Mouse (Mus musculus): Measurements from ENCODE around the gene Smim6.
A peak's percentile ranks its signal among the peaks of the same experiment; 100 is the strongest.

The Smim6 gene

GRCm38 (mm10) chr11:115900561-115901337 lies 11.1 kb upstream of the Smim6 start:
- DNase-seq (ENCODE audit: low spot score in 2 of 2), result no peak

DNA sequence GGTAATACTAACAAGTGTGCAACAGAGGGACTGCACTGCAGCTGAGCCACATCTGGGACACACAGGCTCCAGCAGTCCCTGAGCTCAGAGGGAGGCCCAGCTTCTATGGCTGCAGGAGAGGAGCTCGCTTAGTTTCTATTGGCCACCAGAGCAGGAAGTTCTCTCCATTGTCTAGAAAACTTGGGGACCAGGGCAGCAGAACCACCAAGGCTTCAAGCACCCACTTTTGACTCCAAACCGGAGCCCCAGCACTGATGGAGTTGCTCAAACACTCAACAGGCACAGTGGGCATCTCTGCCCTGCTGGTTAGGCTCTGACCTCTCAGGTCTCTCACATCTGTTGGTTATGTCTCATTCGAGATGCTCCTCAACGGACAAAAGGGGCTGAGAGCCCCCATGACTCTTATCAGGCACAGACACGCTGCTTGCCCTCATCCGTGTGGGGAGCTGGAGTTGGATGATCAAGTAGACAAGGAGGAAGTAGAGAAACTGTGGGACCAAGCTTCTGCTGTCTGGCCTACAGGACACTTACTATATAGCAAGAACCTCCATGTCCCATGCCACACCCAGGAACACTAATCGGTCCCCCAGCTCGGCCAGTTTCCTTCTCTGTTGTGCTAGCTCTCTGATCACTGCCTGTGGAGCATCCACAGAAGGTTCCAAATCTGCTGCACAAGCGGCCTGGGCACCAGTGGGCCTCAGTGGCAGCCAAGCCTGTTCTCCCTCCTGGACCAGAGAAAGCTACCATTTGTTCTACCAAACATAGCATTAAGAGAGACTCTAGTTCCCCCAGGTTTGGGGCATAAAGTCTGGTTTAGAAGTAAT lies 10.3 kb upstream of the Smim6 start:
- no peak for DNase-seq (ENCODE audit: low spot score in 2 of 2)

GRCm38 (mm10) chr11:115902177-115902576 lies 9.6 kb upstream of the Smim6 start:
- no peak for DNase-seq (ENCODE audit: low spot score in 2 of 2)

GRCm38 (mm10) chr11:115902831-115903230 lies 9.0 kb upstream of the Smim6 start:
- DNase-seq (ENCODE audit: low spot score in 2 of 2), result peak; percentile 49 to 53

DNA sequence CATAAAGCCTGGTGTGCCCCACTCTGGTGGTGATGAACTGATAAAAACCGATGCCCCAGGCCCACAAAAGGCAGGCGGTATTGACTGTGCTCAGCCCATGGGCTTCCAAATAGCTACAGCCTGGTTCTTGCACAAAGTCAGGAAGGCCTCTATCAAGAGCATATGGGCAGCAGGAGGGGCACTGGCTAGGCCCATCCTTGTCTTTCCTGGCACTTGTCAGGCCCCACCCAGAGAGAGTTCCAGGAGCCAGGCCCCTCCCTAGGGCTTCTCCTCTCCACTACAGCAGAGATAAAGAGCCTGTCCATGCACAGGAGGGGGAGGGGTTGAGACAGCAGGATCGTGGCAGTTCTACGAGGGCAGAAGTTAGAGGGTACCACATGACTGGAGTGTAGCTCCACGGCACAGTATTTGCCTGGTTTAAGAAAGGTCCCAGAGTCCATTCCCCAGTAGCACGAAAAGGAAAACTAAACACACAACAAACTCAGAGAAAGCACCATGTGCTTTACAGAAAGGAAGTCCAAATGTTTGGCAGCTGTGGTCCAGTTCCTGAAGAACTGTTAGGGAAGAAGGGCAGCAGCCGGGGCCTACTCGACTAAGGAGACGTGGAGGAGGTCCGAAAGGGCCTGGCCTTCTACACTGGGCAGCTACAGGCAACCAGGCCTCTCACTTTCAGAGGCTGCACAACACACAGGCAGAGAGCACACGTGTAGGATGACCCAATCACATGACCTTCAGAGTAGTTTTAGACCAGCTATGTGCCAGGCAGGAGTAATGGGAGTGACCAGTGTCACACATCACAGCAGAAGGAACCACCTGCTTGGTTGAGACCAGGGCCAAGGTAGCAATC lies 8.2 kb upstream of the Smim6 start:
- DNase-seq (ENCODE audit: low spot score in 2 of 2), result no peak

DNA sequence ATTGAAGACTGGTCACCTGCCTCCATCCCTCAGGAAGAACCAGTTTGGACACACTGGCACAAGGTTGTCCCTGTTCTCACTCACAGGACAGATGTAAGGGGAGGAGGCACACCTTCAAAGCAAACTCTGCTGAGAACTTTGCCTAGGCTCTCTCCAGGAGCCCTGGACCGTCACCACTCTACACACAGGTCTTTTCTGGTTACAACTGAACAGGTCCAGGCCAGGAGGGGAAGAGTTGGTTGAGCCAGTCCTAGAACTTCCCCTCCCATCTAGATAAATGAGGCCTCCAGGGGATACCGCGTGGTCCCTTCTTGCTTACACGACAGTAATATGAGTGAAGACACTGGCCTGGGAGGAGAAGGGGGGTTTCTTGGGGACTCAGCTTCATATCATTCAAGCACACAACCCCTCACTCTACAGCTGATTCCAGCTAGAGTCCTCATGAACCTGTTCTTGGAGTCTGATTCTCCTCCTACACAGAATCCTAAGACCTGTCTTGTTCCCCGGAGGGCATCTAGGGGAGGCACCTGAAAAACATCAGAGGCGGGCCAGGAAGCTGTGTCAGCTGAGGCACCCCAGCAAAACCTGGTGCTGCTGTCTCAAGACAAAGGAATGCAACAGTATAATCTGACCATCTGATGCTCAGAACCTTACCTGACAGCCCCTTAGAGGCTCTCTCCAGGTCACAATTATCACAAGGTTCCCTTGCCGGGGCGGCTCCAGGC lies 7.4 kb upstream of the Smim6 start:
- no peak for DNase-seq (ENCODE audit: low spot score in 2 of 2)

DNA sequence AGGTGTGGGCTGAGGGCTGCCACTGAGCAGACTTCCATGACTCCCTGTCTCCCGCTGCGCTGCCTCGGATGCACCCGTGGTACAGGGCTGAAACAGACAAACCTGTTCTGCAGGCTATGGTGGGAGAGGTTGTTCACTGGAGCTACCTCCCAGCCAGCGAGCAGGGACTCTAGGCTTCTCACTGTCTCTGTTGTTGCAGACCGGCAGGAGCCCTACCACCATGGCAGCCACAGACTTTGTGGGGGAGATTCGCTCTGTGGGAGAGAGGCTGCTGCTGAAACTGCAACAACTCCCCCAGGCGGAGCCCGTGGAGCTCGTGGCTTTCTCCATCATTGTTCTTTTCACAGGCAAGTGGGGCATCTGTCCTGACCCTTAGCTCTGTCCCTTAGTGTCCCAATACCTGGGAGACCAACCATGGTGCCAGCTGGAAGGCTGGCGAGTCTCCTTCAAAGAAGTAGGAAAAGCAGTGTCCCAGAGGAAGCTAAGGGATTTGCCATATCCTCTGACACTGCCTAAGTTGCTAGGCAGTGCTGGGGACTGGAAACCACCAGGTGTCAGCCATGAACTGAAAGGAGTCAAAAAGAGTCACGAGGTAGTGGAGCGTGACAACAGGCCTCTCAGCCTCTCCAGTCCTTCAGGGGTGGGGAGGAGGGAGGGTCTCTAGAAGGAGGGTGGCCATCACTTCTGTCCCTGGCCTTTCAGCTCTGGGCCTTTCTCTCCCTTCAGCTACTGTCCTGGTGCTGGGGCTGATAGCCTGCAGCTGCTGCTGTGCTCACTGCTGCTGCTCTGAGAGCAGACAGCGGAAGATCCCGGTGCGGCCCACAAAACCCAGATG lies 6.6 kb upstream of the Smim6 start:
- no peak for DNase-seq (ENCODE audit: low spot score in 2 of 2)

DNA sequence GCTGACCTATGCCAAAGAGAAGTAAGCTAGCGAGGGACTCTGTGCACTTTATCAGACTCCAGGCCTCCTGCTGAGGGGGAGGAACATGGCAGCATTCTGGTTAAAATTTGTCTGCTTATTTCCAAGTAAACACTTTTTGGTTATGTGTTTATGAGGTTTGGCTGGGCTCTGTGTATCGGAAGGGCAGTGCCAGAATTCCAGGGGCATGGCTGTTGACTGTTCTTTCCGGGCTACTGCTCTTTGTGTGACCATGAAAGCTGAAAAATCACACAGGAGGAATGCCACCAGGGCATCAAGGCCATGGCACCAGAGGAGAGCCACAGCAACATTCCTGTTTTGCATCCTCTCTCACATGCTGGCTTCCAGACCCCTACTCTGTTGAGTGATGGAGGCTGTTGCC lies 5.7 kb upstream of the Smim6 start:
- no peak for DNase-seq (ENCODE audit: low spot score in 2 of 2)

DNA sequence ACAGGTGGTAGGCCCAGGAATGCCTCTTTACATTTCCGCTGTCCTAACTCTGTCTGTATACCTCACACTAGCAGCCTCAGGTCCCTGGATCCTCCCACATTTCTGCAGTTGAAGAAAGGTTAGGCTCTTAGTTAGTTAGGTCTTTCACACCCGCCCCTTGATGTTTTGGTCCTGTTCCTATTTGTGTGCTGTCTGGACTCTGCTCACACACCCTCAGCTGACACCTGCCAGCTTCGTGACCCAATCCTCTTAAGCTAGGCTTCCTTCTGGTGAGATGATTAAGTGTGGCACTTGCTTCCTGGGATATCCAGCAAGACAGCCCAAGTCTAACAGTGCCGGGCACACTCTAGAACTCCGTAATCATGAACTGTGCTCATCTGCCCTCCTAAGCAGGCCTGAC lies 5.3 kb upstream of the Smim6 start:
- DNase-seq (ENCODE audit: low spot score in 2 of 2), result no peak

DNA sequence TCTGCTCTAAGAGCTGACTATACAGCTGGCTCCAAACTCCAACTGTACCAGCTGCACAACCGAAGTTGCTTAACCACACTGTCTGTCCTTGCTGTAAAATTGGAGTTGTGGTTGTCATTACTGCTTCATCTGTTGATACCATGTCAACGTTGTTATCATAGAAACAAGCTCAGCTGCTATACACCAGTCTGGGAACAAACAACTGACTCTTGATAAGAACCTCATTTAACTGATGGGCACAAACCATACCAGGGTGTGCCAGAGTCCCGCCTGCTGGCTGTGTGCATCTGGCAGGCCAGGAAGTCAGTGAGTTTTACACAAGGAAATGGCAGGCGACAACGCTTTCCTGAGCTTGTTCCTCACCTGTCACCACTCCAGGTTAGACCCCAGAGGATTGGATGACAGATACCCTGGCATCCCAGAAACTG lies 669 bp upstream of the Smim6 start:
- no peak for DNase-seq (ENCODE audit: low spot score in 2 of 2)

- no peak for DNase-seq (ENCODE audit: low spot score in 2 of 2)
Measured at GRCm38 (mm10) chr11:115916579-115916978, 4.8 kb downstream of the Smim6 start.

GRCm38 (mm10) chr11:115918637-115919036 lies 6.8 kb downstream of the Smim6 start:
- no peak for DNase-seq (ENCODE audit: low spot score in 2 of 2)

DNA sequence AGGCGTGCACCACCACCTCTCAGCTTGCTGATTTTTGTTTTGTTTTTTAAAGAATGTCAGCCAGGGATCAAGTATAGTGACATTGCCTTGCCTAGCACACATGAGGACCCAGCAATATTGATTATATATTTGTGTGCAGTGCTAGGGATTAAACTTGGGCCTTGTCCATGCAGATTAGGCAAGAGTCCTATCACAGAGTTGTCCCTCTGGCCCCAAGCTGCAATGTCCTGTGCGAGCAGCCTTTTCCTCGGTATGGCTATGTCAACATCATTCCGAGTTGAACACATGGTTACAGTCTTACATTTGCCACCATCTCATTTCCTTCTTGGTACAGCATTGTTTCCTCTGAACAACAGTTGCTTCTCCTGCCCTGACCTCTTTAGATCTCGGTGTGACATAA lies 7.3 kb downstream of the Smim6 start:
- DNase-seq (ENCODE audit: low spot score in 2 of 2), result no peak

DNA sequence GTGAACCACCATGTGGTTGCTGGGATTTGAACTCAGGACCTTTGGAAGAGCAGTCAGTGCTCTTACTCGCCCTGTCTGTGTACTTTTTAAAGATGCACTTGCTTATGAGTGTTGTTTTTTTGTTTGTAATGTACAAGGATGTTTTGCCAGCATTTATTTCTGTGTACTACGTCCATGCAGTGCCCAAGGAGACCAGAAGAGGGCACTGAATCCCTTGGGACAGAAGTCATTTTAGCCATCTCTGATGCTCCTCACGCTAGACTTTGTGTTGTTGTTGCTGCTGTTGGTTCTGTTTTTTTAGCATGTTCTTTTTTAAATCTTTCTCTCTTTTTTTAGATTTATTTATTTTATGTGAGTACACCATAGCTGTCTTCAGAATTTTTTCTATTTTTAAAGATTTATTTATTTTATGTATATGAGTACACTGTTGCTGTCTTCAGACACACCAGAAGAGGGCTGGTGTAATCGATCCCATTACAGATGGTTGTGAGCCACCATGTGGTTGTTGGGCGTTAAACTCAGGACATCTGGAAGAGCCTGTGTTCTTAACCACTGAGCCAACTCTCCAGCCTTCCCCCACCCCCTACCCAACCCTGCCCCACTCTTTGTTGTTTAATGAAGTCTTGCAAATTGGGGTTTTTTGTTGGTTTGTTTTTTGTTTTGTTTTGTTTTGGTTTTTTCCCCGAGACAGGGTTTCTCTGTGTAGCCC lies 8.4 kb downstream of the Smim6 start:
- peak in 1 of 2 experiments; percentile 45 for DNase-seq (ENCODE audit: low spot score in 2 of 2)

- DNase-seq (ENCODE audit: low spot score in 2 of 2), result no peak
Measured at GRCm38 (mm10) chr11:115921986-115922385, 10.2 kb downstream of the Smim6 start.

GRCm38 (mm10) chr11:115929031-115929430 lies 17.2 kb downstream of the Smim6 start:
- DNase-seq (ENCODE audit: low spot score in 2 of 2), result no peak

DNA sequence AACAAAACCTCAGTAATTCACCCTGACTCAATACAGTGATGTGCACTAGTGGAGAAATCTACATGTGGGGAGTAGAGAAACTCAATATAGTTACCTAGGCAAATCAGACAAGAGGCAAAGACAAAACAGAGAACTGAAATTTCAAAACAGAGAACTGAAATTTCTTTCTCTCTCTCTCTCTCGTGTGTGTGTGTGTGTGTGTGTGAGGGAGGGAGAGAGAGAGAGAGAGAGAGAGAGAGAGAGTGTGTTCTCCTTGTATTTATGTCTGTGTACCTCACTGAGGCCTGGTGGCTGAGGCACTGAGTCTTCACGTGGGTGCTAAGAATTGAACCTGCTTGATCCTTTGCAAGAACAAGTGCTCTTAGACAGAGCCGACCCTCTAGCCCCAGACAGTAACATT lies 18.0 kb downstream of the Smim6 start:
- DNase-seq (ENCODE audit: low spot score in 2 of 2), result no peak

GRCm38 (mm10) chr11:115931235-115931634 lies 19.4 kb downstream of the Smim6 start:
- DNase-seq (ENCODE audit: low spot score in 2 of 2), result no peak

DNA sequence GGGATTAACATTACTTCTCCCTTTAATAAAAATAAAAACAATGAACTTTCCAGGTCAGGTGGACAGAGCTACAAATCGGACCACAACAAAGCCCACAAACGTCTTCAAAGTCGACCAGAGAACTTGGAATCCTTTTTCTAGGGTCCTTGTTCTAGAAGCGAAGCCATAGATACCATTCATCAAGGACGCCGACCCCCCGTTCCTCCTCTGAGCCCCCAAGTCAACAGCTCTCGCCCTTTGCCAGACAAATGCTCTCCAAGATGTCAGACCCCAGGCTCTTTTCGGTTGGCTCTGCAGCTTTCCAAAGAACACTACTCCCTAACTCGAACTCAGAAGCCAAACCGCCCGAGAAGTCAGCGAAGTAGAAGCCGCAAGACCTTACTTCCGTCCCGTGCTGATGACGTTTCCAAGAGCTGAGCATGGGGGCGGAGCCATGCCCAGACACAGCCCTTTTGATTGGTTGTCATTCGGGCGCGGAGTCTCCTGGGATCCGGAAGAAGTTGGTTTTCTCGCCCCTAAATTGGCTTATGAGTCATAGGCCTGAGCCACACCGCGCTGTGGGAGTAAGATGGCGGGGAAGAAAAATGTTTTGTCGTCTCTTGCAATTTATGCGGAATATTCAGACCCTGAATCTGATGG lies 21.4 kb downstream of the Smim6 start, which contains the start of the genes Sap30bp and Recql5:
Sap30bp (plus strand) TSS at position 175 of the 639 bp plus-strand sequence.
Recql5 (minus strand) TSS at position 370 of the 639 bp plus-strand sequence.
- DNase-seq (ENCODE audit: low spot score in 2 of 2), result peak; percentile 99

Data from right cerebral cortex, postnatal 10 days (tissue).